Mouse (Mus musculus) lung, embryonic 15.5 days (tissue): ENCODE results near the gene Krt78. TPM values are rescaled to one million over a fixed set of nuclear protein-coding genes. Genes with fewer than 3 reads are reported as not detected.

Source experiments
- ATAC-seq: fragments of 200-750 bp; cut with Nextera tagmentation; 2 replicates; pipeline ENCODE4 v1.8.0; 2017; ENCODE audit warnings: moderate number of reproducible peaks, borderline replicate concordance; ENCODE audit not compliant: low FRiP score, low TSS enrichment; ENCODE audit errors: extremely low read depth
- H3K27ac ChIP-seq: fragments of 300-500 bp; sonication (generic); 2 replicates; pipeline ENCODE4 v1.5.1; 2015; ENCODE audit warnings: moderate library complexity, mild to moderate bottlenecking, inconsistent platforms
- H3K27me3 ChIP-seq: fragments of 300-500 bp; sonication (generic); 2 replicates; pipeline ENCODE4 v1.6.1; 2015; ENCODE audit warnings: inconsistent platforms
- H3K36me3 ChIP-seq: fragments of 300-500 bp; sonication (generic); 2 replicates; pipeline ENCODE4 v1.6.1; 2015; ENCODE audit warnings: inconsistent platforms
- H3K4me1 ChIP-seq: fragments of 300-500 bp; sonication (generic); 2 replicates; pipeline ENCODE4 v1.6.1; 2015; ENCODE audit warnings: inconsistent platforms
- H3K4me2 ChIP-seq: fragments of 300-500 bp; sonication (generic); 2 replicates; pipeline ENCODE4 v1.6.1; 2015; ENCODE audit warnings: inconsistent platforms, mild to moderate bottlenecking, moderate library complexity
- H3K4me3 ChIP-seq: fragments of 300-500 bp; sonication (generic); 2 replicates; pipeline ENCODE4 v1.5.1; 2015; ENCODE audit warnings: mild to moderate bottlenecking, inconsistent platforms
- H3K9ac ChIP-seq: fragments of 300-500 bp; sonication (generic); 2 replicates; pipeline ENCODE4 v1.6.1; 2015; ENCODE audit warnings: inconsistent platforms
- H3K9me3 ChIP-seq: fragments of 300-500 bp; sonication (generic); 2 replicates; pipeline ENCODE4 v1.6.1; 2016; ENCODE audit warnings: inconsistent platforms
- WGBS: fragments of 180-500 bp; shearing (Covaris S2); methylation state at CpG from one replicate; pipeline ENCODE4 v1.1.7; 2015; 5-methylcytosine and 5-hydroxymethylcytosine counted together
- polyA plus RNA-seq: library from polyadenylated mRNA; unstranded; fragments of >200 nt; fragmentation: Nextera tagmentation; extraction: Ambion mirVana; gene quantifications from 2 replicates; pipeline ENCODE4 v1.2.1, GENCODE M21; 2015

The Krt78 gene
- polyA plus RNA-seq, 1 experiment from 2014 or later, result 0.22 TPM

- H3K4me2 ChIP-seq, result no peak within 1 kb of the TSS
- H3K9ac ChIP-seq, result no peak within 1 kb of the TSS
- 61% methylated on average over 11 of the region's 11 CpGs for WGBS
- H3K4me3 ChIP-seq, result no peak within 1 kb of the TSS
- no peak for ATAC-seq
- no peaks in the 10 kb centered on the region for H3K36me3 ChIP-seq
- H3K4me1 ChIP-seq, result peaks cover 7% of the 10 kb centered on the region; the same call in 1 of the 2 replicates
- no peak within 1 kb of the TSS for H3K27ac ChIP-seq
- no peaks in the 10 kb centered on the region for H3K27me3 ChIP-seq
- no peaks in the 10 kb centered on the region for H3K9me3 ChIP-seq
Measured at GRCm38 (mm10) chr15:101924635-101925034, 29.5 kb downstream of the Krt78 start, which contains the start of gene Krt4. Gene Krt4 (minus strand): TSS chr15:101924735.

- no peak for ATAC-seq
- Histone ChIP-seq H3K27me3 (no peaks in the 10 kb centered on the region), H3K9ac (no peak overlapping the region), H3K36me3 (no peaks in the 10 kb centered on the region), H3K4me1 (no peaks in the 10 kb centered on the region), H3K27ac (no peak overlapping the region), H3K9me3 (no peaks in the 10 kb centered on the region), H3K4me2 (no peak overlapping the region), H3K4me3 (no peak overlapping the region)
- 88% methylated on average over 2 of the region's 2 CpGs for whole genome bisulfite sequencing
Measured at GRCm38 (mm10) chr15:101922296-101922695, 31.8 kb downstream of the Krt78 start.

GRCm38 (mm10) chr15:101916072-101916471, 38.0 kb downstream of the Krt78 start:
- H3K4me1 ChIP-seq, result no peaks in the 10 kb centered on the region
- H3K4me2 ChIP-seq, result no peak overlapping the region
- H3K9ac ChIP-seq, result no peak overlapping the region
- ATAC-seq, result no peak
- WGBS, result 62% methylated on average over 2 of the region's 2 CpGs
- H3K36me3 ChIP-seq, result no peaks in the 10 kb centered on the region
- H3K9me3 ChIP-seq, result no peaks in the 10 kb centered on the region
- H3K27me3 ChIP-seq, result no peaks in the 10 kb centered on the region
- no peak overlapping the region for H3K4me3 ChIP-seq
- no peak overlapping the region for H3K27ac ChIP-seq

- H3K4me3 ChIP-seq, result no peak overlapping the region
- no peaks in the 10 kb centered on the region for H3K9me3 ChIP-seq
- no peak overlapping the region for H3K27ac ChIP-seq
- no peaks in the 10 kb centered on the region for H3K4me1 ChIP-seq
- H3K27me3 ChIP-seq, result no peaks in the 10 kb centered on the region
- no peak for ATAC-seq
- no peak overlapping the region for H3K9ac ChIP-seq
- H3K4me2 ChIP-seq, result no peak overlapping the region
- WGBS, result 73% methylated on average over 5 of the region's 5 CpGs
- no peaks in the 10 kb centered on the region for H3K36me3 ChIP-seq
Measured at GRCm38 (mm10) chr15:101904849-101905248, 49.2 kb downstream of the Krt78 start.

- Histone ChIP-seq H3K27me3 (no peaks in the 10 kb centered on the region), H3K4me3 (no peak overlapping the region), H3K27ac (no peak overlapping the region), H3K36me3 (no peaks in the 10 kb centered on the region), H3K9ac (no peak overlapping the region), H3K9me3 (no peaks in the 10 kb centered on the region), H3K4me1 (no peaks in the 10 kb centered on the region), H3K4me2 (no peak overlapping the region)
- 40% methylated on average over 12 of the region's 12 CpGs for WGBS
- ATAC-seq, result no peak
Measured at GRCm38 (mm10) chr15:101902171-101903149, 51.6 kb downstream of the Krt78 start.

Other genes with a start within 250 kb of the Krt78 start
- 4.7 and 11.1 TPM in 2 replicates for gene Krt5, start 241.4 kb downstream of the Krt78 start, polyA plus RNA-seq
- gene Krt71, start 211.2 kb downstream of the Krt78 start, polyA plus RNA-seq, result not detected in 2 replicates
- not detected in 2 replicates for gene Krt72, start 167.8 kb downstream of the Krt78 start, polyA plus RNA-seq
- not detected in 2 replicates for gene Krt73, start 151.9 kb downstream of the Krt78 start, polyA plus RNA-seq
- gene Krt2, start 136.1 kb downstream of the Krt78 start, polyA plus RNA-seq, result not detected in 2 replicates
- gene Krt1, start 103.5 kb downstream of the Krt78 start, polyA plus RNA-seq, result 0.54 and 0.55 TPM in 2 replicates
- gene Krt77, start 84.6 kb downstream of the Krt78 start, polyA plus RNA-seq, result not detected in 2 replicates
- gene Krt76, start 61.4 kb downstream of the Krt78 start, polyA plus RNA-seq, result not detected in 2 replicates
- gene Krt4, start 29.6 kb downstream of the Krt78 start, polyA plus RNA-seq, result 13.3 and 18.4 TPM in 2 replicates
- 0.97 and 1.0 TPM in 2 replicates for gene Krt79, start 14.0 kb downstream of the Krt78 start, polyA plus RNA-seq
- 307 and 345 TPM in 2 replicates for gene Krt8, start 50.2 kb upstream of the Krt78 start, polyA plus RNA-seq
- gene Krt18, start 73.9 kb upstream of the Krt78 start, polyA plus RNA-seq, result 221 and 264 TPM in 2 replicates
- 118 and 121 TPM in 2 replicates for gene Eif4b, start 119.5 kb upstream of the Krt78 start, polyA plus RNA-seq
- gene Tns2, start 146.1 kb upstream of the Krt78 start, polyA plus RNA-seq, result 47.6 and 54.5 TPM in 2 replicates
- gene Spryd3, start 181.9 kb upstream of the Krt78 start, polyA plus RNA-seq, result 18.8 and 20.5 TPM in 2 replicates
- 12.3 and 16.8 TPM in 2 replicates for gene Igfbp6, start 190.1 kb upstream of the Krt78 start, polyA plus RNA-seq
- 0.20 and 0.34 TPM in 2 replicates for gene Soat2, start 196.2 kb upstream of the Krt78 start, polyA plus RNA-seq
- gene Zfp740, start 249.0 kb upstream of the Krt78 start, polyA plus RNA-seq, result 60.7 and 67.1 TPM in 2 replicates